ENCODE assay signal across 9 mouse cellular contexts in the genomic region with DNA sequence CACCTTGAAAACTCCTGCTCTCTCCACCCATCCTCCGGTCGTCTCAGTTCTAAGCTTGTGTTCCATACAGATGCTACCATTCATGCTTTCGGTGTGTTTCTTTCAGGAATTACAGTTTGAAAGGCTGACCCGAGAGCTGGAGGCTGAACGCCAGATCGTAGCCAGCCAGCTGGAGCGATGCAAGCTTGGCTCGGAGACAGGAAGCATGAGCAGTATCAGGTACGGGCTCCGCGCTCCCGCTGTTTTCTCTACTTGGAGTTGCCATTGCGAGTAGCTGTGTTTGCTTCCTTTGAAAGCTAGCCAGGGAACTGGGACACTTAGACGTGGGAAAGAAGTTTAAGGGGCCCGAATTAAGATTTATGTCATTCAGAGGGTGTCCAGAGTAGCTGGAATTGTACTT.
A peak's percentile ranks its signal among the peaks of the same experiment; 100 is the strongest.
DNase-seq lines count a peak whose midpoint lies in the region; ATAC-seq and TF ChIP-seq lines count a peak whose summit lies in the region.
"Had no signal": no experiment of that assay in that cellular context is flagged by ENCODE, and none has a peak within 500 bp of the region (broad histone marks: within the 10 kb centered on the region; RNA-seq: fewer than 3 reads in every experiment).

No protein-coding gene starts in this region.

- TF ChIP-seq POLR2A in limb, embryonic 14.5 days (IDR thresholded peaks at IDR 0.05; ENCODE audit: borderline replicate concordance, extremely low read depth, insufficient read depth, insufficient read length) = no peak

- H3K4me2 ChIP-seq in limb, embryonic 14.5 days (replicated peaks; ENCODE audit: low read depth, low read length, severe bottlenecking) = no peak overlapping the region
- H3K4me2 ChIP-seq: liver, embryonic 11.5 days had no signal

- ATAC-seq in limb, embryonic 14.5 days (ENCODE audit: low FRiP score, low read depth) = no peak
- ATAC-seq in erythroid progenitor cell, adult 5-6 weeks (replicated peaks; ENCODE audit: low FRiP score, poor library complexity, severe bottlenecking) = no peak

- H3K36me3 ChIP-seq in limb, embryonic 14.5 days (ENCODE audit: control insufficient read depth, insufficient read depth, low read length) = no peaks in the 10 kb centered on the region
- H3K36me3 ChIP-seq in limb, embryonic 10.5 days = no peaks in the 10 kb centered on the region

- peak; percentile 6 for DNase-seq in adrenal gland, postnatal 10 days
- no peak for DNase-seq in adrenal gland, adult 18-20 months (ENCODE audit: low spot score in 2 of 2)
- peak; percentile 8 for DNase-seq in limb, embryonic 14.5 days (ENCODE audit: low spot score)
- DNase-seq in limb, embryonic 10.5 days (ENCODE audit: low spot score) = no peak
- peak; percentile 43 to 65 for DNase-seq in cerebellum, postnatal 4 days (ENCODE audit: low spot score in 2 of 2)
- DNase-seq in left cerebral cortex, postnatal 4 days = peak; percentile 89
- DNase-seq in MN1 (ENCODE audit: low spot score) = no peak

- no peaks in the 10 kb centered on the region for H3K27me3 ChIP-seq in limb, embryonic 14.5 days (ENCODE audit: control insufficient read depth, insufficient read depth, low read length)
- no peaks in the 10 kb centered on the region for H3K27me3 ChIP-seq in limb, embryonic 10.5 days (ENCODE audit: low read depth, poor library complexity, severe bottlenecking)

- 74% methylated on average over 15 of the region's 15 CpGs for WGBS in limb, embryonic 14.5 days
- whole genome bisulfite sequencing in limb, embryonic 10.5 days = 83% methylated on average over 15 of the region's 15 CpGs

- intact Hi-C loops in left cerebral cortex, postnatal 4 days (cut with DNase I) = no loop called here

- no peaks in the 10 kb centered on the region for H3K4me1 ChIP-seq in limb, embryonic 14.5 days (ENCODE audit: control insufficient read depth, insufficient read depth, low read length)
- no peaks in the 10 kb centered on the region for H3K4me1 ChIP-seq in limb, embryonic 10.5 days

- no peak overlapping the region for H3K9ac ChIP-seq in limb, embryonic 14.5 days (ENCODE audit: low read depth, low read length, severe bottlenecking)

- no peak overlapping the region for H3K27ac ChIP-seq in limb, embryonic 14.5 days (replicated peaks; ENCODE audit: low read depth, low read length)
- H3K27ac ChIP-seq in limb, embryonic 10.5 days = no peak overlapping the region

- no peak overlapping the region for H3K4me3 ChIP-seq in limb, embryonic 14.5 days (replicated peaks; ENCODE audit: low read length)
- no peak overlapping the region for H3K4me3 ChIP-seq in limb, embryonic 10.5 days

- no peaks in the 10 kb centered on the region for H3K9me3 ChIP-seq in limb, embryonic 14.5 days (ENCODE audit: control insufficient read depth, low read length)
- no peaks in the 10 kb centered on the region for H3K9me3 ChIP-seq in limb, embryonic 10.5 days (replicated peaks)

Comparison
In these comparisons a context has a peak if more than half of its experiments do, and no peak if none do; other contexts are left out.
1. DNase-seq: peak in adrenal gland, postnatal 10 days (single experiment), limb, embryonic 14.5 days (single experiment), cerebellum, postnatal 4 days (2 of 2) and left cerebral cortex, postnatal 4 days (single experiment); none in adrenal gland, adult 18-20 months (0 of 2), limb, embryonic 10.5 days (single experiment) and MN1 (single experiment).